Comparison of ENCODE assay signal across 28 mouse cellular contexts in the genomic region with DNA sequence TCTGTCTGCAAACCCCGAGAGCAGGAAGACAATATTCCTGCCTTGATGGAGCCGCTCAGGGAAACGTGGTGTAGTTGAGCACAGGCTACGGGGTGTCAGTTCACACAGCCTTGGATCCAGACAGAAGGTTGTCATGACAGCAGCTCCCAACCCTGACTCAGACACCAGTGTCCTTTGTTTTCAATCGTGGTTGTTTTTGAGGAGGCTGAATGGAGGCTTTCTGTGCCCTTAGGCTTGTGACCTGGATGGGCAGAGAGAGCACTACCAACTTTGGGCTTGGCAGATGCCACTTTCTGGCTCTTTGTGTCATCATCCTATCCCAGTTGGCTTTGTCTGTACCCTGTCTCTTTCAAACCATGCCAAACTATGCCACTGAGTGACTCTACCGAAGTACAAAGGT. TPM values are rescaled to one million over a fixed set of nuclear protein-coding genes. Genes with fewer than 3 reads are reported as not detected.
A peak's percentile ranks its signal among the peaks of the same experiment; 100 is the strongest.
DNase-seq lines count a peak whose midpoint lies in the region; ATAC-seq and TF ChIP-seq lines count a peak whose summit lies in the region.
"Had no signal": no experiment of that assay in that cellular context is flagged by ENCODE, and none has a peak within 500 bp of the region (broad histone marks: within the 10 kb centered on the region; RNA-seq: fewer than 3 reads in every experiment).

No protein-coding gene starts in this region.

- no peaks in the 10 kb centered on the region for H3K9me3 ChIP-seq in midbrain, embryonic 16.5 days (replicated peaks; ENCODE audit: control insufficient read depth, low read length, poor library complexity, severe bottlenecking)
- H3K9me3 ChIP-seq in midbrain, embryonic 13.5 days, result no peaks in the 10 kb centered on the region
- H3K9me3 ChIP-seq: embryonic facial prominence, embryonic 12.5 days; heart, embryonic 15.5 days; hindbrain, embryonic 15.5 days; limb, embryonic 10.5 days; liver, embryonic 15.5 days; lung, embryonic 15.5 days; midbrain, embryonic 15.5 days; neural tube, embryonic 13.5 days had no signal

- peak; percentile 24 for DNase-seq in cerebellum, adult 9-10 months
- no peak for DNase-seq in cerebellum, postnatal 36 days
- no peak for DNase-seq in layer of hippocampus, adult 2 months (ENCODE audit: low spot score in 2 of 2)
- no peak for DNase-seq in layer of hippocampus, postnatal 25 days (ENCODE audit: extremely low spot score in 1 of 2, low spot score in 1 of 2)
- peak; percentile 93 for DNase-seq in brain, adult 2 months (ENCODE audit: low read depth, low spot score)
- no peak for DNase-seq in thymus, adult 2 months
- DNase-seq: adrenal gland, postnatal 36 days; cerebellum, adult 8-10 months; forebrain, postnatal 0 days; gastrocnemius, postnatal 36 days; kidney, adult 2 months; liver; lung, postnatal 4 days; spleen, adult 18-20 months; thymus, postnatal 36 days had no signal

- no peak overlapping the region for H3K4me3 ChIP-seq in layer of hippocampus, adult 2 months
- no peak overlapping the region for H3K4me3 ChIP-seq in midbrain, embryonic 16.5 days (ENCODE audit: low read depth, low read length)
- no peak overlapping the region for H3K4me3 ChIP-seq in midbrain, embryonic 13.5 days (replicated peaks)
- H3K4me3 ChIP-seq in thymus, adult 2 months (ENCODE audit: control insufficient read depth, insufficient read depth, low read length), result no peak overlapping the region
- H3K4me3 ChIP-seq: embryonic facial prominence, embryonic 12.5 days; heart, embryonic 15.5 days; hindbrain, embryonic 15.5 days; limb, embryonic 10.5 days; liver, embryonic 15.5 days; lung, embryonic 15.5 days; midbrain, embryonic 15.5 days; myocyte; neural tube, embryonic 13.5 days had no signal

- TF ChIP-seq POLR2A in thymus, adult 2 months (IDR thresholded peaks at IDR 0.05; ENCODE audit: control insufficient read depth, extremely low read depth, insufficient read depth, low read length, poor library complexity), result no peak

- no peaks in the 10 kb centered on the region for H3K36me3 ChIP-seq in midbrain, embryonic 16.5 days (ENCODE audit: control insufficient read depth, insufficient read depth, low read length)
- H3K36me3 ChIP-seq in midbrain, embryonic 13.5 days, result no peaks in the 10 kb centered on the region
- H3K36me3 ChIP-seq in thymus, adult 2 months (ENCODE audit: control insufficient read depth, insufficient read depth, low read length), result no peaks in the 10 kb centered on the region
- H3K36me3 ChIP-seq: embryonic facial prominence, embryonic 12.5 days; heart, embryonic 15.5 days; hindbrain, embryonic 15.5 days; limb, embryonic 10.5 days; liver, embryonic 15.5 days; lung, embryonic 15.5 days; midbrain, embryonic 15.5 days; neural tube, embryonic 13.5 days had no signal

- 0 out of 2 replicates have a peak, but pooled peaks have one; percentile 10 for ATAC-seq in midbrain, embryonic 16.5 days
- no peak for ATAC-seq in midbrain, embryonic 13.5 days
- ATAC-seq: CD4-positive, CD25-positive, alpha-beta regulatory T cell, adult 4 months had no signal

- H3K9ac ChIP-seq in midbrain, embryonic 16.5 days (ENCODE audit: low read depth, low read length), result no peak overlapping the region
- no peak overlapping the region for H3K9ac ChIP-seq in midbrain, embryonic 13.5 days (replicated peaks)
- H3K9ac ChIP-seq: embryonic facial prominence, embryonic 12.5 days; forebrain, postnatal 0 days; heart, embryonic 15.5 days; hindbrain, embryonic 15.5 days; liver, embryonic 15.5 days; lung, embryonic 15.5 days; midbrain, embryonic 15.5 days; neural tube, embryonic 13.5 days had no signal

- no peak overlapping the region for H3K4me2 ChIP-seq in midbrain, embryonic 16.5 days (ENCODE audit: low read length)
- H3K4me2 ChIP-seq in midbrain, embryonic 13.5 days (replicated peaks), result no peak overlapping the region
- H3K4me2 ChIP-seq: embryonic facial prominence, embryonic 12.5 days; heart, embryonic 15.5 days; hindbrain, embryonic 15.5 days; liver, embryonic 15.5 days; lung, embryonic 15.5 days; midbrain, embryonic 15.5 days; neural tube, embryonic 13.5 days had no signal

- H3K27ac ChIP-seq in layer of hippocampus, adult 2 months, result peak overlapping the region; percentile 67
- H3K27ac ChIP-seq in midbrain, embryonic 16.5 days (ENCODE audit: low read length), result no peak overlapping the region
- no peak overlapping the region for H3K27ac ChIP-seq in midbrain, embryonic 13.5 days
- H3K27ac ChIP-seq in thymus, adult 2 months (ENCODE audit: control insufficient read depth, insufficient read depth, low read length), result no peak overlapping the region
- H3K27ac ChIP-seq: embryonic facial prominence, embryonic 12.5 days; heart, embryonic 15.5 days; hindbrain, embryonic 15.5 days; kidney, postnatal 0 days; limb, embryonic 10.5 days; liver, embryonic 15.5 days; lung, embryonic 15.5 days; midbrain, embryonic 15.5 days; neural tube, embryonic 13.5 days had no signal

- 63% methylated on average over 6 of the region's 6 CpGs for WGBS in midbrain, embryonic 16.5 days
- 71% methylated on average over 6 of the region's 6 CpGs for WGBS in midbrain, embryonic 13.5 days
- 90% methylated on average over 6 of the region's 6 CpGs for WGBS in thymus, adult 2 months

- no peaks in the 10 kb centered on the region for H3K4me1 ChIP-seq in midbrain, embryonic 16.5 days (ENCODE audit: control insufficient read depth, insufficient read depth, low read length)
- H3K4me1 ChIP-seq in midbrain, embryonic 13.5 days (replicated peaks), result peaks cover 4% of the 10 kb centered on the region; the same call in 1 of the 2 replicates
- H3K4me1 ChIP-seq in thymus, adult 2 months (replicated peaks; ENCODE audit: control insufficient read depth, insufficient read depth, low read length), result no peaks in the 10 kb centered on the region
- H3K4me1 ChIP-seq: embryonic facial prominence, embryonic 12.5 days; heart, embryonic 15.5 days; liver, embryonic 15.5 days; lung, embryonic 15.5 days; neural tube, embryonic 13.5 days had no signal

- no peak for TF ChIP-seq CTCF in layer of hippocampus, adult 2 months (conservative IDR thresholded peaks at IDR 0.05)
- no peak for TF ChIP-seq CTCF in thymus, adult 2 months (IDR thresholded peaks at IDR 0.05; ENCODE audit: borderline replicate concordance, control insufficient read depth, extremely low read depth, insufficient read depth, low read length, poor library complexity)

- no peaks in the 10 kb centered on the region for H3K27me3 ChIP-seq in midbrain, embryonic 16.5 days (ENCODE audit: control insufficient read depth, insufficient read depth, low read depth, low read length)
- no peaks in the 10 kb centered on the region for H3K27me3 ChIP-seq in midbrain, embryonic 13.5 days
- H3K27me3 ChIP-seq in thymus, adult 2 months (ENCODE audit: control insufficient read depth, insufficient read depth, low read length), result no peaks in the 10 kb centered on the region
- H3K27me3 ChIP-seq: embryonic facial prominence, embryonic 12.5 days; heart, embryonic 15.5 days; hindbrain, embryonic 15.5 days; liver, embryonic 15.5 days; lung, embryonic 15.5 days; midbrain, embryonic 15.5 days; neural tube, embryonic 13.5 days had no signal

RNA-seq across cellular contexts. Expression of gene Zfp706, which starts 57.8 kb away (rescaled TPM):
- 100 to 1,000 TPM; 275 to 283 TPM for total RNA-seq in layer of hippocampus, adult 2 months (2021)
- total RNA-seq in layer of hippocampus, postnatal 25 days (2021), result 100 to 1,000 TPM; 290 to 309 TPM
- 495 and 501 TPM in 2 replicates for polyA plus RNA-seq in midbrain, embryonic 16.5 days (2015; fragmentation: Nextera tagmentation; extraction: Ambion mirVana)
- polyA plus RNA-seq in midbrain, embryonic 13.5 days (2015; fragmentation: Nextera tagmentation; extraction: Ambion mirVana), result 437 and 479 TPM in 2 replicates
- polyA plus RNA-seq in thymus, adult 2 months (2012; rRNA removed), result 33.7 and 35.5 TPM in 2 replicates

Comparison
In these comparisons a context has a peak if more than half of its experiments do, and no peak if none do; other contexts are left out.
1. DNase-seq: peak in cerebellum, adult 9-10 months (single experiment) and brain, adult 2 months (single experiment); none in cerebellum, postnatal 36 days (0 of 2), layer of hippocampus, adult 2 months (0 of 2), layer of hippocampus, postnatal 25 days (0 of 2) and thymus, adult 2 months (single experiment).
2. RNA of gene Zfp706, which starts 57.8 kb away (polyA plus RNA-seq): 495 to 501 TPM in midbrain, embryonic 16.5 days and 437 to 479 TPM in midbrain, embryonic 13.5 days; 33.7 to 35.5 TPM in thymus, adult 2 months; every median in the first group is over 10 times any median in the second.